Mouse (Mus musculus) ES-E14 (cell line): ENCODE measurements around the gene Cd3eap.

Source experiments
- CHD2 ChIP-seq: IDR thresholded peaks from 2 replicates; pipeline ENCODE4 v1.6.1; 2014; ENCODE audit warnings: mild to moderate bottlenecking, low read depth, low read length, inconsistent platforms
- HCFC1 ChIP-seq: IDR thresholded peaks from 2 replicates; pipeline ENCODE4 v1.6.1; 2012; ENCODE audit warnings: low read length, inconsistent platforms, borderline replicate concordance; ENCODE audit not compliant: insufficient read depth
- MAFK ChIP-seq: IDR thresholded peaks from 2 replicates; pipeline ENCODE4 v1.6.1; 2014; ENCODE audit warnings: mild to moderate bottlenecking, low read depth, low read length, inconsistent platforms; ENCODE audit not compliant: insufficient read depth
- ZC3H11A ChIP-seq: IDR thresholded peaks from 2 replicates; pipeline ENCODE4 v1.6.1; 2012; ENCODE audit warnings: low read depth, mild to moderate bottlenecking, inconsistent platforms, low read length, borderline replicate concordance
- ZNF384 ChIP-seq: IDR thresholded peaks from 2 replicates; pipeline ENCODE4 v1.6.1; 2012; ENCODE audit warnings: low read depth, low read length, inconsistent platforms

- TF ChIP-seq MAFK: no peak
- no peak for TF ChIP-seq ZC3H11A
- TF ChIP-seq CHD2: no peak
- no peak for TF ChIP-seq HCFC1
- TF ChIP-seq ZNF384: no peak
These were observed 27.4 kb downstream of the Cd3eap start for GRCm38 (mm10) chr7:19331910-19332309.
